Mouse (Mus musculus) heart, postnatal 0 days (tissue): ENCODE data around the gene Arl15. TPM values are rescaled to one million over a fixed set of nuclear protein-coding genes. Genes with fewer than 3 reads are reported as not detected.

ENCODE experiments used
- ATAC-seq: fragments of 200-750 bp; cut with Nextera tagmentation; 2 replicates; pipeline ENCODE4 v1.8.0; 2017; ENCODE audit warnings: low read depth, moderate number of reproducible peaks, moderate library complexity; ENCODE audit not compliant: insufficient read depth
- DNase-seq: peaks from one replicate; pipeline ENCODE4 v3.0.0-alpha.2; 2016; ENCODE audit warnings: low spot score
- H3K27ac ChIP-seq: fragments of 300-500 bp; sonication (generic); 2 replicates; pipeline ENCODE4 v1.5.1; 2014; ENCODE audit warnings: low read depth, mild to moderate bottlenecking
- H3K27me3 ChIP-seq: fragments of 300-500 bp; sonication (generic); 2 replicates; pipeline ENCODE4 v1.6.1; 2014; ENCODE audit warnings: low read length, mixed read lengths; ENCODE audit not compliant: control insufficient read depth, insufficient read depth
- H3K36me3 ChIP-seq: fragments of 300-500 bp; sonication (generic); replicated peaks from 2 replicates; pipeline ENCODE4 v1.6.1; 2014; ENCODE audit warnings: low read length, mixed read lengths; ENCODE audit not compliant: control insufficient read depth, insufficient read depth
- H3K4me1 ChIP-seq: fragments of 300-500 bp; sonication (generic); 2 replicates; pipeline ENCODE4 v1.6.1; 2014; ENCODE audit warnings: antibody characterized with exemption; ENCODE audit not compliant: control insufficient read depth, insufficient read depth
- H3K4me2 ChIP-seq: fragments of 300-500 bp; sonication (generic); 2 replicates; pipeline ENCODE4 v1.6.1; 2014; ENCODE audit warnings: low read depth, mild to moderate bottlenecking, low read length, moderate library complexity
- H3K4me3 ChIP-seq: fragments of 300-500 bp; sonication (generic); 2 replicates; pipeline ENCODE4 v1.5.1; 2014; ENCODE audit warnings: low read depth, low read length
- H3K9ac ChIP-seq: fragments of 300-500 bp; sonication (generic); replicated peaks from 2 replicates; pipeline ENCODE4 v1.6.1; 2014; ENCODE audit warnings: low read depth, low read length, mixed read lengths
- H3K9me3 ChIP-seq: fragments of 300-500 bp; sonication (generic); replicated peaks from 2 replicates; pipeline ENCODE4 v1.6.1; 2016; ENCODE audit warnings: low read length; ENCODE audit not compliant: control insufficient read depth
- CTCF ChIP-seq: IDR thresholded peaks from 2 replicates; pipeline ENCODE4 v1.5.1; 2016; ENCODE audit warnings: antibody characterized with exemption, control low read depth, low read depth
- EP300 ChIP-seq: IDR thresholded peaks from 2 replicates; pipeline ENCODE4 v1.6.1; 2016; ENCODE audit warnings: antibody characterized with exemption, low read depth
- WGBS: fragments of 180-500 bp; shearing (Covaris S2); extraction: QIAGEN DNeasy Blood & Tissue Kit; methylation state at CpG from one replicate; pipeline ENCODE4 v1.1.7; 2014; 5-methylcytosine and 5-hydroxymethylcytosine counted together
- polyA plus RNA-seq: library from polyadenylated mRNA; unstranded; fragments of >200 nt; fragmentation: Nextera tagmentation; extraction: Ambion mirVana; gene quantifications from 2 replicates; pipeline ENCODE4 v1.2.1, GENCODE M21; 2015
- total RNA-seq: library from RNA; depleted of rRNA; stranded (reverse); fragments of >200 nt; gene quantifications from 2 replicates; pipeline ENCODE4 v1.2.3, GENCODE M21; 2014; ENCODE audit warnings: low replicate concordance; rRNA removed

Gene Arl15
- total and polyA plus RNA-seq, 2 experiments from 2014 or later: 3.9 to 16.5 TPM

- Histone ChIP-seq H3K4me2 (no peak overlapping the region), H3K27ac (no peak overlapping the region), H3K36me3 (no peaks in the 10 kb centered on the region), H3K4me3 (no peak overlapping the region), H3K9me3 (no peaks in the 10 kb centered on the region), H3K27me3 (no peaks in the 10 kb centered on the region), H3K4me1 (no peaks in the 10 kb centered on the region), H3K9ac (no peak overlapping the region)
- no peak for TF ChIP-seq CTCF
- TF ChIP-seq EP300: no peak
- ATAC-seq: no peak
- DNase-seq: no peak
- 84% methylated on average over 10 of the region's 10 CpGs for WGBS
These were observed 404.0 kb downstream of the Arl15 start for GRCm38 (mm10) chr13:114198252-114198799.

- H3K9me3 ChIP-seq: no peaks in the 10 kb centered on the region
- H3K36me3 ChIP-seq: no peaks in the 10 kb centered on the region
- H3K27ac ChIP-seq: no peak overlapping the region
- ATAC-seq (no peak), DNase-seq (no peak)
- WGBS: 83% methylated on average over 6 of the region's 6 CpGs
- H3K4me3 ChIP-seq: no peak overlapping the region
- no peaks in the 10 kb centered on the region for H3K27me3 ChIP-seq
- no peaks in the 10 kb centered on the region for H3K4me1 ChIP-seq
- H3K4me2 ChIP-seq: no peak overlapping the region
- TF ChIP-seq CTCF: no peak
- no peak overlapping the region for H3K9ac ChIP-seq
These were observed 405.4 kb downstream of the Arl15 start for GRCm38 (mm10) chr13:114199746-114200145.

GRCm38 (mm10) chr13:114200545-114200944 lies 406.2 kb downstream of the Arl15 start:
- TF ChIP-seq CTCF (no peak), EP300 (no peak)
- Histone ChIP-seq H3K9ac (no peak overlapping the region), H3K9me3 (no peaks in the 10 kb centered on the region), H3K4me1 (no peaks in the 10 kb centered on the region), H3K4me3 (no peak overlapping the region), H3K4me2 (no peak overlapping the region), H3K27me3 (no peaks in the 10 kb centered on the region), H3K36me3 (no peaks in the 10 kb centered on the region), H3K27ac (no peak overlapping the region)
- WGBS: 79% methylated on average over 7 of the region's 7 CpGs
- ATAC-seq (no peak), DNase-seq (no peak)

GRCm38 (mm10) chr13:114202806-114203570 lies 408.7 kb downstream of the Arl15 start:
- TF ChIP-seq EP300 (no peak), CTCF (no peak)
- Histone ChIP-seq H3K36me3 (no peaks in the 10 kb centered on the region), H3K4me2 (no peak overlapping the region), H3K4me3 (no peak overlapping the region), H3K9ac (no peak overlapping the region), H3K9me3 (no peaks in the 10 kb centered on the region), H3K27ac (no peak overlapping the region), H3K27me3 (no peaks in the 10 kb centered on the region), H3K4me1 (no peaks in the 10 kb centered on the region)
- DNase-seq (no peak), ATAC-seq (no peak)
- 85% methylated on average over 15 of the region's 15 CpGs for WGBS

Other genes with a start within 250 kb of the Arl15 start
- gene Snx18, start 175.9 kb upstream of the Arl15 start, total RNA-seq: 32.4 and 50.9 TPM in 2 replicates
- gene Snx18, start 175.9 kb upstream of the Arl15 start, polyA plus RNA-seq: 9.2 and 9.8 TPM in 2 replicates
- 38.7 and 43.7 TPM in 2 replicates for gene Hspb3, start 130.8 kb upstream of the Arl15 start, total RNA-seq
- 50.5 and 54.6 TPM in 2 replicates for gene Hspb3, start 130.8 kb upstream of the Arl15 start, polyA plus RNA-seq